Mouse (Mus musculus) stomach, embryonic 15.5 days (tissue): ENCODE measurements around the gene Caln1. TPM values are rescaled to one million over a fixed set of nuclear protein-coding genes. Genes with fewer than 3 reads are reported as not detected.
A peak's percentile ranks its signal among the peaks of the same experiment; 100 is the strongest.

ENCODE experiments used
- ATAC-seq: fragments of 200-750 bp; cut with Nextera tagmentation; 2 replicates; pipeline ENCODE4 v1.8.0; 2017; ENCODE audit warnings: low read depth, moderate number of reproducible peaks, moderate TSS enrichment; ENCODE audit not compliant: insufficient read depth, low FRiP score
- H3K27ac ChIP-seq: fragments of 300-500 bp; sonication (generic); 2 replicates; pipeline ENCODE4 v1.5.1; 2015; ENCODE audit warnings: mild to moderate bottlenecking, inconsistent platforms
- H3K27me3 ChIP-seq: fragments of 300-500 bp; sonication (generic); replicated peaks from 2 replicates; pipeline ENCODE4 v1.6.1; 2015; ENCODE audit warnings: inconsistent platforms
- H3K36me3 ChIP-seq: fragments of 300-500 bp; sonication (generic); 2 replicates; pipeline ENCODE4 v1.6.1; 2015; ENCODE audit warnings: inconsistent platforms
- H3K4me1 ChIP-seq: fragments of 300-500 bp; sonication (generic); 2 replicates; pipeline ENCODE4 v1.6.1; 2015; ENCODE audit warnings: inconsistent platforms
- H3K4me2 ChIP-seq: fragments of 300-500 bp; sonication (generic); 2 replicates; pipeline ENCODE4 v1.6.1; 2015; ENCODE audit warnings: mild to moderate bottlenecking, inconsistent platforms
- H3K4me3 ChIP-seq: fragments of 300-500 bp; sonication (generic); replicated peaks from 2 replicates; pipeline ENCODE4 v1.5.1; 2015; ENCODE audit warnings: inconsistent platforms
- H3K9ac ChIP-seq: fragments of 300-500 bp; sonication (generic); 2 replicates; pipeline ENCODE4 v1.6.1; 2015; ENCODE audit warnings: inconsistent platforms
- H3K9me3 ChIP-seq: fragments of 300-500 bp; sonication (generic); 2 replicates; pipeline ENCODE4 v1.6.1; 2016; ENCODE audit warnings: inconsistent platforms
- WGBS: fragments of 180-500 bp; shearing (Covaris S2); methylation state at CpG from one replicate; pipeline ENCODE4 v1.1.7; 2015; 5-methylcytosine and 5-hydroxymethylcytosine counted together
- polyA plus RNA-seq: library from polyadenylated mRNA; unstranded; fragments of >200 nt; fragmentation: Nextera tagmentation; extraction: Ambion mirVana; gene quantifications from 2 replicates; pipeline ENCODE4 v1.2.1, GENCODE M21; 2015

Gene Caln1
- polyA plus RNA-seq, 1 experiment from 2014 or later = 0.05 TPM

- ATAC-seq = no peak
- Histone ChIP-seq H3K4me3 (no peak overlapping the region), H3K36me3 (no peaks in the 10 kb centered on the region), H3K9me3 (no peaks in the 10 kb centered on the region), H3K27me3 (no peaks in the 10 kb centered on the region), H3K4me2 (no peak overlapping the region), H3K27ac (no peak overlapping the region), H3K4me1 (no peaks in the 10 kb centered on the region), H3K9ac (no peak overlapping the region)
- WGBS = 87% methylated on average over 1 of the region's 1 CpGs
Observed at GRCm38 (mm10) chr5:130666091-130666490, 296.8 kb downstream of the Caln1 start.

- Histone ChIP-seq H3K9me3 (no peaks in the 10 kb centered on the region), H3K4me3 (no peak overlapping the region), H3K27me3 (no peaks in the 10 kb centered on the region), H3K4me2 (no peak overlapping the region), H3K9ac (no peak overlapping the region), H3K27ac (no peak overlapping the region), H3K36me3 (no peaks in the 10 kb centered on the region), H3K4me1 (no peaks in the 10 kb centered on the region)
- no peak for ATAC-seq
- WGBS = 43% methylated on average over 3 of the region's 3 CpGs
Observed at GRCm38 (mm10) chr5:130672588-130672987, 303.3 kb downstream of the Caln1 start.

GRCm38 (mm10) chr5:130673092-130673491 lies 303.8 kb downstream of the Caln1 start:
- ATAC-seq = no peak
- Histone ChIP-seq H3K27me3 (no peaks in the 10 kb centered on the region), H3K4me2 (no peak overlapping the region), H3K4me1 (no peaks in the 10 kb centered on the region), H3K9ac (no peak overlapping the region), H3K4me3 (no peak overlapping the region), H3K9me3 (no peaks in the 10 kb centered on the region), H3K36me3 (no peaks in the 10 kb centered on the region), H3K27ac (no peak overlapping the region)
- 75% methylated on average over 3 of the region's 3 CpGs for WGBS

- H3K4me2 ChIP-seq = no peak overlapping the region
Observed at GRCm38 (mm10) chr5:130677895-130678294, 308.6 kb downstream of the Caln1 start.

GRCm38 (mm10) chr5:130685911-130686658 lies 316.8 kb downstream of the Caln1 start:
- Histone ChIP-seq H3K4me1 (no peaks in the 10 kb centered on the region), H3K9ac (no peak overlapping the region), H3K4me3 (no peak overlapping the region), H3K27me3 (no peaks in the 10 kb centered on the region), H3K36me3 (no peaks in the 10 kb centered on the region), H3K9me3 (no peaks in the 10 kb centered on the region), H3K27ac (no peak overlapping the region), H3K4me2 (no peak overlapping the region)
- ATAC-seq = no peak
- 78% methylated on average over 5 of the region's 5 CpGs for WGBS

More at GRCm38 (mm10) chr5:130677895-130678294, 308.6 kb downstream of the Caln1 start:
- no peak for ATAC-seq
- no peaks in the 10 kb centered on the region for H3K4me1 ChIP-seq
- H3K27ac ChIP-seq = no peak overlapping the region
- H3K4me3 ChIP-seq = no peak overlapping the region
- no peak overlapping the region for H3K9ac ChIP-seq
- no peaks in the 10 kb centered on the region for H3K9me3 ChIP-seq
- WGBS = 82% methylated on average over 2 of the region's 2 CpGs
- no peaks in the 10 kb centered on the region for H3K27me3 ChIP-seq
- H3K36me3 ChIP-seq = no peaks in the 10 kb centered on the region

- Histone ChIP-seq H3K4me3 (no peak overlapping the region), H3K4me1 (no peaks in the 10 kb centered on the region), H3K9ac (no peak overlapping the region), H3K4me2 (no peak overlapping the region), H3K27me3 (no peaks in the 10 kb centered on the region), H3K27ac (no peak overlapping the region), H3K36me3 (no peaks in the 10 kb centered on the region), H3K9me3 (no peaks in the 10 kb centered on the region)
- 50% methylated on average over 16 of the region's 16 CpGs for WGBS
- peak; percentile 56; the same call in 1 of the 2 replicates for ATAC-seq
Observed at GRCm38 (mm10) chr5:130688385-130689138, 319.3 kb downstream of the Caln1 start.

- Histone ChIP-seq H3K36me3 (no peaks in the 10 kb centered on the region), H3K4me1 (no peaks in the 10 kb centered on the region), H3K4me3 (no peak overlapping the region), H3K27ac (no peak overlapping the region), H3K4me2 (no peak overlapping the region), H3K27me3 (no peaks in the 10 kb centered on the region), H3K9ac (no peak overlapping the region), H3K9me3 (no peaks in the 10 kb centered on the region)
- WGBS = 68% methylated on average over 3 of the region's 3 CpGs
- ATAC-seq = no peak
Observed at GRCm38 (mm10) chr5:130691349-130691748, 322.1 kb downstream of the Caln1 start.

GRCm38 (mm10) chr5:130699476-130699875 lies 330.2 kb downstream of the Caln1 start:
- no peak overlapping the region for H3K4me3 ChIP-seq
- H3K4me2 ChIP-seq = no peak overlapping the region
- H3K9ac ChIP-seq = no peak overlapping the region
- no peaks in the 10 kb centered on the region for H3K4me1 ChIP-seq
- WGBS = 83% methylated on average over 4 of the region's 4 CpGs
- no peaks in the 10 kb centered on the region for H3K36me3 ChIP-seq
- no peaks in the 10 kb centered on the region for H3K9me3 ChIP-seq
- no peak overlapping the region for H3K27ac ChIP-seq
- H3K27me3 ChIP-seq = no peaks in the 10 kb centered on the region
- no peak for ATAC-seq

- no peak for ATAC-seq
- no peak overlapping the region for H3K4me3 ChIP-seq
- WGBS = 78% methylated on average over 6 of the region's 6 CpGs
- no peaks in the 10 kb centered on the region for H3K36me3 ChIP-seq
- H3K4me2 ChIP-seq = no peak overlapping the region
- H3K27ac ChIP-seq = no peak overlapping the region
- H3K9me3 ChIP-seq = no peaks in the 10 kb centered on the region
- H3K27me3 ChIP-seq = no peaks in the 10 kb centered on the region
- H3K9ac ChIP-seq = no peak overlapping the region
- no peaks in the 10 kb centered on the region for H3K4me1 ChIP-seq
Observed at GRCm38 (mm10) chr5:130701777-130702176, 332.5 kb downstream of the Caln1 start.

- no peaks in the 10 kb centered on the region for H3K4me1 ChIP-seq
- H3K27me3 ChIP-seq = no peaks in the 10 kb centered on the region
- no peak overlapping the region for H3K9ac ChIP-seq
- H3K4me3 ChIP-seq = no peak overlapping the region
- H3K36me3 ChIP-seq = no peaks in the 10 kb centered on the region
- 57% methylated on average over 4 of the region's 4 CpGs for WGBS
- no peaks in the 10 kb centered on the region for H3K9me3 ChIP-seq
- no peak overlapping the region for H3K27ac ChIP-seq
- no peak for ATAC-seq
- H3K4me2 ChIP-seq = no peak overlapping the region
Observed at GRCm38 (mm10) chr5:130702361-130702760, 333.1 kb downstream of the Caln1 start.

- H3K4me2 ChIP-seq = no peak overlapping the region
- no peak for ATAC-seq
- no peak overlapping the region for H3K4me3 ChIP-seq
- no peak overlapping the region for H3K27ac ChIP-seq
- no peaks in the 10 kb centered on the region for H3K36me3 ChIP-seq
- 85% methylated on average over 4 of the region's 4 CpGs for WGBS
- no peaks in the 10 kb centered on the region for H3K27me3 ChIP-seq
- no peaks in the 10 kb centered on the region for H3K4me1 ChIP-seq
- H3K9me3 ChIP-seq = no peaks in the 10 kb centered on the region
- no peak overlapping the region for H3K9ac ChIP-seq
Observed at GRCm38 (mm10) chr5:130704866-130705265, 335.6 kb downstream of the Caln1 start.

- Histone ChIP-seq H3K4me3 (no peak overlapping the region), H3K4me1 (no peaks in the 10 kb centered on the region), H3K27ac (no peak overlapping the region), H3K4me2 (no peak overlapping the region), H3K9ac (no peak overlapping the region), H3K36me3 (no peaks in the 10 kb centered on the region), H3K27me3 (no peaks in the 10 kb centered on the region), H3K9me3 (no peaks in the 10 kb centered on the region)
- 51% methylated on average over 6 of the region's 6 CpGs for WGBS
- ATAC-seq = no peak
Observed at GRCm38 (mm10) chr5:130706202-130706855, 337.1 kb downstream of the Caln1 start.
